Mouse (Mus musculus): ENCODE measurements around the gene Got2. TPM values are rescaled to one million over a fixed set of nuclear protein-coding genes. Genes with fewer than 3 reads are reported as not detected.

The Got2 gene
- 100 to 1,000 TPM; 211 to 254 TPM for total RNA-seq (2021)

DNA sequence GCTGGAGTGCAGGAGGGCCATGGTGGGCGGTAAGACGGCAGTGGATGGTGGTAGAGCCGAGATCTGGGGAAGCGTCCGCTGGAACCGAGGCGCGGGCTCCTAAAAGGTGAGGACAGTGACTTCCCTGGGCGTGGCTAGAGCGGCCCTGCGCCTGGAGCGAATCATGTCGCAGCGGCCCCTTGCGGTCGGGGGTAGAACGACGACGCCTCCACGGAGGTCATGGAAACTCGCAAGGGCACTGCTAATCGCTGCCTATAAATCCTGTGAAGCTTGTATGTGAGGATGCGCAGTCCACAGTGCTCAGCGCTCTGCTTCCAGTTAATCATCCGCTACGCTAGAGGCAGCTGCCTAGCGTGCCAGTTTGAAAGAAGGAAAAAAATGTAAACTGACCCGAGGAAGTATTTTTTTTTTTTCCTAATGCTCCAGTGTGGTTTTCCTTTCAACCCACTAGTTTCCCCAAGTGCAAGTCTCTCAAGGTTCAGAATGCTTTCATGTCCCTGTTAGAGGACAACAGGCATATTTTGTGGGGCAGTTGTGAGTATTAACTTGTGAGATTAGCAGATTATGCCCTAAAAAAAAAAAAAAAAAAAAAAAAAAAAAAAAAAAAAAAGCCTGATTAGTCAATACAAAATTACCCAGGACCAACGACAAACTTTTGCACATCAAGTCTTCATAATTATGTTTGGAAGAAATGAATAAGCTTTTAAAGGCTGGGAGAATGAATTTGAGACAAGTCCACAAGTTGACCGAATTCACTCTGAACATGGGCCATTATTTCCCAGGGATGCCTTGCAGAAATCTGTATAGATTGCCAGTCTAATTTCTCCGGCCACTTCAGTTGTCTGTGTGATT, at the start of gene Got2:
Gene Got2 (minus strand): TSS at position 263 of the 852 bp plus-strand sequence.
- DNase-seq (ENCODE audit: low spot score in 2 of 2): peak; percentile 89 to 90
- intact Hi-C loops (cut with DNase I): no loop called here

DNA sequence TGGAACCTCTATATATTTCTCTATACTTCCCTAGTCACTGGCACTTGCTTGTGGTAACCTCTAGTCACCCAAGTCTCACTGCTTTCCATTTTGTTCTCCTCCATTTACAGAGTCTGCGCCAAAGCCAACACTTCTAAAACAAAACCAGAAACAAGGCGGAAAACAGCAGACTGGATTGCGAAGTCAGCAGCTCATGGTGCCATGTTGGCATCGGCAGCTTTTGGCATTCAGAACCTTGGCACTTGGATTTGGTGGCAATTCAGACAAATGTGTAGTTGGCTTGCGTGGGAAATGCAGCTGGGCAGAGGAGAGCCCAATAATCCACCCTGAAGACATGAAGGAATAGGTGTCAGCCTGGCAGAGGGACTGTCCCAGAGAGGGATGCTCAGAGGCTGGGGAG, 44.5 kb upstream of the Got2 start:
- DNase-seq (ENCODE audit: low spot score in 2 of 2): no peak
- intact Hi-C loops (cut with DNase I): no loop called here

DNA sequence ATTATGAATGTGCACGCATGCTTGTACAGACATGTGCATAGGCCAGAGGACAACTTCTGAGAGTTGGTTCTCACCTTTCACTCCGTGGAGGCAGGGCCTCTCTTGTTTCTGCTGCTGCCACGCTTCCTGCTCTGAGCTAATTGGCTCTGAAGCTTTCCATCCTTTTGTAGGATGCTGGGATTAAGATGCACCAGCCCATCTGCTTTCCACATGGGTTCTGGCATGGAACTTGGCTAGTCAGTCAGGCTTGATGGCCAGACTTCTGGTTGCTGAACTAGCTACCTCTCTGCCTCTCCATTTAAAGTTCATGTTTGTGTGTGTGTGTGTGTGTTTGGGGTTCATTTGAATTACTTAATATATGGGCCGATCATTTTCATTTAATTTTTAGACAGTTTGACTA, 41.5 kb upstream of the Got2 start:
- intact Hi-C loops (cut with DNase I): no loop called here
- no peak for DNase-seq (ENCODE audit: low spot score in 2 of 2)

DNA sequence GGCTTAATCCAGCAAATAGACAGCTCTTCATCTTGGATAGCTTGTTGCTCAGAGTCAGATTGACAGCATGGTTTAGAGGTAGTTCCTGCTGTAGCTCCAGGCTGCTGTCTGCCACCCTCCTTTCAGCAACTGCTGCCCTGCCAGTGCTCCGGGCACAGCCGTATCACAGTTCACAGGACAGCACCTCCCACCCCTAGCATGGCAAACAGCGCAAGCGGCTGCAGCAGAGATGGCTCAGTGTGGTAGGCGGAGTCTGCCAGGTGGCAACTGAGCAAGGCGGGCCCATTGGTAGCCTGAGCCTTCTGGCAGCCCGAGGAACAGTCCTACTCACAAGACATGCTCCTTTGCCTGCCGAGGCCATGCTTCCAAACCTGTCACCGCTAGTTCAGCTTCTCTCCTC, 27.8 kb upstream of the Got2 start:
- intact Hi-C loops (cut with DNase I): loop anchor here (10.0 kb wide), 2 partner anchors 71 to 151 kb away; no protein-coding TSS in a partner anchor
- peak in 1 of 2 experiments; percentile 5 for DNase-seq (ENCODE audit: low spot score in 2 of 2)

DNA sequence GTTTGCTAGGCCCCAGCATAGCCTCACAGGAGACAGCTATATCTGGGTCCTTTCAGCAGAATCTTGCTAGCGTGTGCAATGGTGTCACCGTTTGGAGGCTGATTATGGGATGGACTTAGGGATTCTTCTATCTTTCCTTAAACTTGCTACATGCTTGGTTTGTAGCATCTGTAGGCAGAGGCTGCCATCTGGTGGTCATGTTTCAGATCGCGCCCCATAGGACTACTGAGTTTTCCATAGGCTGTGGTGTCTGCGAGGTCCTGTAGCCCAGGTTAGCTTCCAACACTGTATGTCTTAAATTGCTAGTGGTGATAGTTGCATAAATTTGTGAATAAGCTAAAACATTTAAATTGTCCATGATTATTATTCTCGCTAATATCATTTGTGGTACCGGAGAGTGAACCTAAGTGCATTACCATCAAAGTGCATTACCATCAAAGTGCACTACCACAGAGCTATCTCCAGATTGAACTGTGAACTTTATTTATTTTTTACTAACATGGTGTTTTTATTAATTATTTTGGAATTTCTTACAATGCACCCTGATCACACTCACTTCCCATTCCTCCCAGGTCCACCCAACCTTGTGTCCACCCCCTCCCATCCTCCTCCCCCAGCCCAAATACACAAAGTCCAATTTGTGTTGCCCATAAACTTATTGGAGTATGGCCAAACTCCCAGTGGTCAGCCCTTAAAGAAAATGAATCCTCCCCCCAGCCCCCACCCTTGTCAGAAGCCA, 26.7 kb upstream of the Got2 start:
- intact Hi-C loops (cut with DNase I): loop anchor here (10.0 kb wide), 2 partner anchors 70 to 150 kb away; no protein-coding TSS in a partner anchor
- peak; percentile 67 to 72 for DNase-seq (ENCODE audit: low spot score in 2 of 2)

DNA sequence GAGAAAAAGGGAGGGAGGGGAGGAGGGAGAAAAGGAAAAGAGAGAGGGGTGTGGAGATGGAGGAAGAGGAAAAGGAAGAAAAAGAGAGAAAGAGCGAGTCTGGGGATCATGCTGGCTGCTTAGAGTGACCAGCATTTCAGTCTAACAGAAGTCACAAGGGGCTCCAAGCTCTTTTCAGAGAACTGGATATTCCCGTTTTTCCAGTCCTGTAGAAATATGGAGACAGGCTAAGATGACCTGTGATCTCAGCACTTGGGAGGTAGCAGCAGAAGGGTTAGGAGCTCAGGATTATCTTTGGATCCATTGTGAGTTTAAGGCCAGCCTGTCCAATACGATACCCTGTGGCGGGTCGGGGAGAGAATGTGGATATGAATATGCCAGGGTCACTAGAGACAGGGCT, 22.9 kb upstream of the Got2 start:
- no peak for DNase-seq (ENCODE audit: low spot score in 2 of 2)
- intact Hi-C loops (cut with DNase I): loop anchor here (10.0 kb wide), 2 partner anchors 66 to 146 kb away; no protein-coding TSS in a partner anchor

DNA sequence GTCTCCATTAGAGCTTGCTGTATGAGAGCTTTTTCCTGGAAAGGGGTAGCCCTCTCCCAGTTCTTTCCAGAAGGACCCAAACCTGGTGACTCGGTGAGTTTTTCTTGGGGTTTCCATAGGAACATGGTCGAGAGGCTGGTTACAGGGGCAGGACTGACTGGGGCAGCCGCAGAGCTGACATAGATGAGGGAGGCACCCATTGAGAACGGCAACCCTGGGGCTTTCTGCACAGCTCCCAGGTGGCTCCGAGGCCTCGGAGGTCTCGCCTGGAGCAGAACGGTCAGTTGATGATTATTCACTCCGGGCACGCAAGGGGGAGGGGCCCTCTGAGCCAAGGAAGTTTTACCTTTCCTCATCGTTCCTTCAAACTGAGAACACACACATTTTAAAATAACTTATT, 19.5 kb upstream of the Got2 start:
- intact Hi-C loops (cut with DNase I): no loop called here
- no peak for DNase-seq (ENCODE audit: low spot score in 2 of 2)

DNA sequence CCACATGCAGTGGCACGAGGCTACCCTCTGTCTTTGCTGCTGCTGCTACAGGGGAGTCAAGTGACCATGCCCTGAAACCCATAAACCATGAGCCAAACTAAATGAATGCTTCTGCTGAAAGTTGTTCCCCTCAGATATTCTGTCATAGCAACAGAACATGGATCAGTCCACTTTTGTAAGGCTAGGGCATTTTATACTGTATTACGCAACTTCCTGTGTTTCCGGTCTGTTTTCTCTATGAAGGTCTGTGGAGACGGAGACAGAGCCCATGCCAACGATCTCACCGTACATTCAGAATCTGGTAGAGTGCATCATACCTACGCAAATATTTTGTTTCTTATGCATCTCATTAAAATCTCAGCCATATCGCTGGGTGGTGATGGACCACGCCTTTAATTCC, 18.4 kb upstream of the Got2 start:
- intact Hi-C loops (cut with DNase I): no loop called here

DNA sequence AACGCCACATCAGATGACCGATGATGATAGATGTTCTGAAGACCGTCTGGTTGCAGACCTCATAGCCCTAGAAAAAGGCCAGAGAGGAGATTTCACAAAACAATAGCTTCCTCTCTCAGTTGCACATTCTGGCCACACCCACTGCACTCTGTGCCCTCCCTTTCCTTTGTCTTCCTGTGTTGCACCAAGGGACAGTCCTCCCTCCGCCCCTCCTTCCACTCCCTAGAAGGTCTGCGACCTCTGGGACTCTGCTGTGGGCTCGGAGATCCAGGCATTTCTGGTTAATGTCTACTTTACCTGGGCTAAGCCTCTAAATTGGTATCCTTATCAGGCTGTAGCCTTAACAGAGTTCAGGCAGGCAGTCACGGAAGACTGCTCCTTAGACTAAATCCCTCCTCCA, 13.5 kb upstream of the Got2 start:
- intact Hi-C loops (cut with DNase I): no loop called here
- DNase-seq (ENCODE audit: low spot score in 2 of 2): no peak

More for the DNA sequence above, 18.4 kb upstream of the Got2 start:
- DNase-seq (ENCODE audit: low spot score in 2 of 2): no peak

DNA sequence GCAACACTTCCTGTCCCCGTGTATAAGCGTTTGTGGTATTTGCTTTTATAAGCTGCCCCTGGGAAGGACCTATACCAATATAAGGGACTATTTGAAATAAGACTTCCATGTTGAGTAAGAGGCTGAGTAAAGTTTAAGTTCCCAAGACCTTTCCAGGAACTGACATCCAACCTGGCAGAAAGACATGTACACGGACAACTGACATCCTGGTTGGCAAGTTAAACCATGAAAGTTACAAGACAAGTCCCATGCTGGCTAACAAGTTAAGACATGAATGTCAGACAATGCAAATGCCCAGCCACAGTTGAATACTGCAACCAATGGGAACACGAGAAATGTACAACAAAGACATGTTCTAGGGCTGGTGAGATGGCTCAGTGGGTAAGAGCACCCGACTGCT, 5.4 kb upstream of the Got2 start:
- intact Hi-C loops (cut with DNase I): no loop called here
- DNase-seq (ENCODE audit: low spot score in 2 of 2): no peak

DNA sequence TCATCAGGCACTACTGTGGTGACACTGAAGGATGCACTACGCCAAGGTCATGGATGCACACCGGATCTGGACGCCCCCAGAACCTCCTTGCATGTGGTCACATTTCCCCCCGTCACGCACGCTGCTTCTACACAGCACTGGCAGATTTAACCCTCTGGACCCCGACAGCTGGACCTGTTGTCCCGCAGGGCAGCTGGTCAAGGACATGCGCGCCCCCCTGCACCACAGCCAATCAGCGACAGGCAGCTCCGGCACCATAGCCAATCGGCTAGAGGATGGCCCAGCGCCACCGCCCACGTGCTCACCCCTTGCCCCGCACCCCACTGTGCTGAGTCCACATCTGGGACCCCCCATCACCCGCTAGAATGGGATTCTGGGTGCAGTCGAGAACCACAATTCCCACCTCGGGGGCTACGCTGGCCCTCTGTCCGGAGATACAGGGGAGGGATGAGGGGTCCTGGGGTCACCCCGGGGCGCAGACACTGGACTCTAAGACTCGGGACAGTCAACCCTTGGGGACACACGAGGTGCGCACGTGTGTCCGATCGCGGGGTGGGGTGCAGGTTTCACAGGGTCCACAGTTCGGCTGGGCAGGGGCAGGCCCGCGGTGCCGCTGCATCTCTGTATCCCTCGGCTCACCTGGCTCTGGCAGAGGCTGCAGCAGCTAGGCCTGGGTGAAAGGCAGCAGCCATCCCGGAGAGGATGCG, 616 bp downstream of the Got2 start:
- intact Hi-C loops (cut with DNase I): no loop called here
- peak; percentile 85 to 88 for DNase-seq (ENCODE audit: low spot score in 2 of 2)

DNA sequence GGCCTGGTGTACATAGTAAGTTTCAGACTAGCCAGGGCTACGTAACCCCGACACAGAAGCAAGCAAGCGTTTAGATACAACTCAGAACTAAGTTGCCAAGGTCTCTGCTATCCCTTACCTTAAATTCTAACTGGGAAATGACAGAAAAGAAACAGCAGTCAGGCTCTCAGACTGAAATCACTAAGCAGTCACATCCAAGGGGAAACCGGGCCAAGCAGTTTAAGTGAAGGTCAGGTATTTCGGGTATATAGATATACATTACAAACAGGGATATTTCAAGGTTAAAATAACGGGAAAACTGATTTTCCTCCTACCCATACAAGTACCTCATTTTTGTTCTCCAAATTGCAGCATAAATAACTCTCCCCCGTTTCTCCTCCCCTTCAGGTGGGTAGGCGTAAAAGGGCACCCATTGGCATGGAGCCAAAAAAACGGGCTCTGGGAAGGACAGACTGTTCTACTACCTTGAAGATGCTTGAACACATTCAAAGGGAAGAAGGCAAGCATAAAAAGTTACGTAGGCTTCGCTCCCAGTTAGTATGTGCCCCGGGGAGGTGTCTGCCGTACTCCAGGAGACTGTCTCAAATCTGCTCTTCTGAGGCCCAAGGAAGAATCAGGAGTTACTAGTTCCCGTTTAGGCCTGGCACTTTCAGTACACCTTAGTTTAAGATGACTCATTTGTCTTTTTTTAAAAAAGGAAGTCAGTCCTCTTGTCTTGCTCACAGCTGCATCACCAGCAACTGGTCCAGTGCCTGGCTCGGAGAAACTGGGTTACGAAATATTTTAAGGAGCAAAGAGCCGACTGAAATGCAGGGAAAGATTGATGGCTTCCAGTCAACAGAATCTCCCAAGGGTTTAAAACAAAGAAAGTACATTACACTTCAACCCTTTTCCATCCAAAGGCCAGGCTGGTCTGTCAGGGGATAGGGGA, 1.4 kb downstream of the Got2 start:
- DNase-seq (ENCODE audit: low spot score in 2 of 2): peak; percentile 30 to 42
- intact Hi-C loops (cut with DNase I): no loop called here

DNA sequence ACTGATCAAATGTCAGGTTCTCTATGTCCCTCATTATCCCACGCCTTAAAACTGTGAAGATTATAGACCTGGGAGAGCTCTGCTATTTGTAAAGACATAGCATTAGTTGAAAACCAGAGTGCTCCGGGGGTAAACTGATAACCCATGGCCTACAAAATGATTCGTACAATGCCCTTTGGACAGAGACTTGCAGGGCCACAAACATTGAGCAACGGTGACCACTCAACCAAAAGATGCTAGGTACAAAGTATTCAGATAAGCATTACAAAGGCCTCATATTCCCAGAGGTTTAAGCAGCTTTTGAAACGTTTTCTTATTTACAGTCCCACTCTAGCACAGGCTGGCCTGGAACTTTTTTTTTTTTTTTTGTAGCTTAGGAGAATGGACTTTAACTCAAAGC, 2.4 kb downstream of the Got2 start:
- no peak for DNase-seq (ENCODE audit: low spot score in 2 of 2)
- intact Hi-C loops (cut with DNase I): no loop called here

DNA sequence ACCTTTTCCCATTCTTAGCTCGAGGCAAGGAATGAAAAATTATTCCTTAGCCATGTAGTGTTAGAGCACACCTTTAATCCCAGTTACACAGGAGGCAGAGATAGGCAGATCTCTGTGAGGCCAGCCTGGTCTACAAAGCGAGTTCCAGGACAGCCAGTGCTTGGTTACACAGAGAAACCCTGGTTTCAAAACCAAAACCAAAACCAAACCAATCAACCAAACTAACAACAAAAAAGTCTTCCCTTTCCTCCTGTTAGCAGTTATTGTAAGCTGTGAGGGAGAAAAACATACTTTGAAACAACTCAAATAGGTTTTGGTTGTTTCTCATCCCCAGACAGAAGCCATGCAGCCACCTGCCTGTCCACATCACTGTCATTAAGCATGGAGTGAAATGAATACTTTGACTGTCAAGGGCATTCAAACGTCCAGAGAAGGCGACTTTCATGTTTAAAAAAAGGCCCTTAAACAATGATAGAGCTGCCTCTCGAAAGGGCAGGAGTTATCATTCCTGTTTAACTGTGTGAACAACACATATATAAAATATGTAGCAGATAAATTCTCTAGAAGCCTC, 3.0 kb downstream of the Got2 start:
- DNase-seq (ENCODE audit: low spot score in 2 of 2): no peak
- intact Hi-C loops (cut with DNase I): no loop called here

DNA sequence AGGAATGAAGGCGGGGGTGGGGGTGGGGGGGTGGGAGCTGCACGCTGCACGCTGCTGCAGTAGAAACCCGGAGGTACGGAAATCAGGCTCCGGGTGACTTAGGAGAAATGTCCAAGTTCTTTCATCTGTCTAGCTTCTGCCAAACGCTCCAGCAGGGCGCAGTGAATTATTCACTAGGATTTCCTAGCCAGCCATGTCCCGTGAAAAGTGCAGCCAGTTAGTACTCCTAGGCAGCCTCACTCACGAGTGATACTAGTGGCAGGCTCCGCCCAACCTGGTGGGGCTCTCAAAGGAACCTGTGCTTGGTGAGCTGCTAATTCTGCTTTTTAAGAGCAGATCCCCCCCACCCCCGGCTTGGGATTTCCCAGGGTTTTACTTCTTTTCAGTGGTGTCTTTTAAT, 3.9 kb downstream of the Got2 start:
- no peak for DNase-seq (ENCODE audit: low spot score in 2 of 2)
- intact Hi-C loops (cut with DNase I): no loop called here

DNA sequence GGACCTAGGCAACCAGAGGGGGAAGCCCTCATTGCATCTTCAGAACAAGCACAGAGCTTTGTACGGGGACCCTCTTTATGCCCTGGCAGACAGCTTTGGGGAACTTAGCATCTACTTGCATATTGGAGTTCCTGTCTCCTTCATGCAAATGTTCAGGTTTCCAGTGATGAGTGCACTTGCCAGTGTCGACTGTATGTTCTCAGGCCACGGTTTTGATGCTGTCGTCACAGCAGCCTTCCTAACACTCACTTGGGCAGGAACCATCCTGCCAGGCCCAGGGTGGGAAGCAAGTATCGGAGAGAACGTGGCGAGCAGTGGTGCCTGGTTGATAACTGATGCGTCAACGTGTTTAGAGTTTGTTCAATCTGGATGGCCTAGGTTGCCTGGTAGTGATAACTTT, 6.2 kb downstream of the Got2 start:
- intact Hi-C loops (cut with DNase I): no loop called here
- DNase-seq (ENCODE audit: low spot score in 2 of 2): no peak

DNA sequence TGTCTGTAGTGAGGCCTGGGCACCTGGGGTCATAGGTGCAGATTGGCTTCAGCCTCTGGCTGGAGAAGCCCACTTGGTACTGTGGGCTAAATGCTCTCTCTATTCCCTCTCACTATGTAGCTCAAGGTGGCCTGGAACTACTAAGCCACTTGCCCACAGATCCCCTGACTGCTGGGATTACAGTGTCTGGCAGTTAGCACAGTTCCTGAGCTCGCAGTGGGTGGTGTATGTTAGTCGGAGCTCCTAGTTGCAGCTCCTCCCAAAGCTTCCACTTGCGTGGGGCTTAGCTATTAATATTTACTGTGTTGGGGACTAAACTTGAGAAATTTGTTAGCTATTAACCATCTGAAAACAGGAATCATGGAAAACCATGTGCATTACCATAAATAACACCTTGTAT, 6.8 kb downstream of the Got2 start:
- no peak for DNase-seq (ENCODE audit: low spot score in 2 of 2)
- intact Hi-C loops (cut with DNase I): no loop called here

DNA sequence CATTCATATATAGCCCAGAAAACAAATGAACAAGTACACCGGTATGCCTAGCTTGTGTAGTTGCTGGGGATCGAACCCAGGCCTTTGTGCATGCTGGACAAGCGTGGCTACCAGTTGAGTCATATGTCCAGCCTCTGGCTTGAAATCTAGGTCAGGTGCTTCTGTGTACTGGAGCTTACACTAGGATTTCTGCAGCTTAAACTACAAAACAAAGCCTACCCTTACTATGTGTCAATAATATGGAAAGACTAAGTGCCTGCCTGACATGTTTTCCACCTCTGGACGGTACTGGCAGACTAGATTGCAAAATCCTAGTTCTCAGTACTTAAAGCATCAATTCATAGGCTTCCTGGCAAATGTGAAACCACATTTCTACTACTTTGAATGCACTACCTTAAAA, 8.5 kb downstream of the Got2 start:
- intact Hi-C loops (cut with DNase I): no loop called here
- no peak for DNase-seq (ENCODE audit: low spot score in 2 of 2)

All from left cerebral cortex, postnatal 36 days (tissue).